Mouse (Mus musculus) brain, embryonic 14.5 days (tissue): ENCODE data around the gene Olfr649.

Experiments used
- CTCF ChIP-seq: fragments of 200-500 bp; IDR thresholded peaks from 2 replicates; pipeline ENCODE4 v1.5.1; 2012; ENCODE audit warnings: inconsistent platforms, mild to moderate bottlenecking, moderate library complexity, borderline replicate concordance; ENCODE audit not compliant: insufficient read depth, insufficient read length; ENCODE audit errors: extremely low read depth
- POLR2A ChIP-seq: fragments of 200-500 bp; IDR thresholded peaks from 2 replicates; pipeline ENCODE4 v1.6.1; 2012; ENCODE audit warnings: mild to moderate bottlenecking, inconsistent platforms, borderline replicate concordance; ENCODE audit not compliant: poor library complexity, insufficient read depth, insufficient read length, severe bottlenecking; ENCODE audit errors: extremely low read depth

DNA sequence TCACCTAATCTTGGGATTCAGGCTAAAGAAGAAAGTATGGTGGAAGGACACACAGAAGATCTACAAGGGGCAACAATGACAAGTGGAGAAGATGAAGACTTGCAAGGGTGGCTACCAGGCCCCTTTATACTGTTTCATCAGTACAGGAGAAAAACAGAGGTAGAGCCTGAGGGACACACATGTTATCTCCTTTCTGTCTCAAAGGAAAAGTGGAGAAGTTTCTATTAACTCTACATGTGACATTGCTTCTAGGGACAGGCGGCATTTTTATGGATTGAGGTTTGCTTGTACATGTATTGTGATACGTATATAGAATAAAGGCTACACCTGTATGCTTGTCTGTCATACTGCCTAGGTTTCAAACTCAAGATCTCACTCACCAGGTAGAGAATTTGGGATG lies 12.5 kb downstream of the Olfr649 start, which contains the start of gene Olfr648:
- TF ChIP-seq CTCF (no peak), POLR2A (no peak)
